Mouse (Mus musculus) spleen, postnatal 36 days (tissue): ENCODE data around the gene Gramd4.
"Not testable (repeated sequence)": the region's sequence is repeated elsewhere in the genome, so short reads cannot be mapped to it uniquely, and the experiment has no call there.

ENCODE experiments used
- DNase-seq, 2 experiments: peaks; one replicate each; pipeline ENCODE4 v3.0.0; 2022; ENCODE audit warnings: low spot score in 2 of 2, mixed read lengths in 1 of 2

Gramd4 gene

DNA sequence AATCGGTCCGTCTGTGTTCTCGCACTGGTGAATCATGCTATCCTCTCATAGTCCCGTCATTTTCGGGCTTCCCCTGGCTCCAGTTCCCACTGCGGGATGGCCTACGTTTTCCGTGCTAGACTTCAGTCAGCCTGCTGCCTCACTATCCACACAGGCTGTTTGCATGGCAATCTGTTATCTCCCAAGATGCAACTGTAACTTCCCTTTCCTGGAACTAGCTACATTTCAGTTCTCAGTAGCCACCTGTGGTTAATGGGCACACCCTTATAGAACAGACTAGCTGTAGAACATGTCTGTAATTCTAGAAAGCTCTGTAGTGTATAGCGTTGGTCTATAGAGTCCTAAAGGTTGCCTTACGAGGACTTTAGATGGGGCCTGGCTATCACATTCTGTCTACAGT is 6.3 kb upstream of the Gramd4 start:
- peak; percentile 64 to 70 for DNase-seq

DNA sequence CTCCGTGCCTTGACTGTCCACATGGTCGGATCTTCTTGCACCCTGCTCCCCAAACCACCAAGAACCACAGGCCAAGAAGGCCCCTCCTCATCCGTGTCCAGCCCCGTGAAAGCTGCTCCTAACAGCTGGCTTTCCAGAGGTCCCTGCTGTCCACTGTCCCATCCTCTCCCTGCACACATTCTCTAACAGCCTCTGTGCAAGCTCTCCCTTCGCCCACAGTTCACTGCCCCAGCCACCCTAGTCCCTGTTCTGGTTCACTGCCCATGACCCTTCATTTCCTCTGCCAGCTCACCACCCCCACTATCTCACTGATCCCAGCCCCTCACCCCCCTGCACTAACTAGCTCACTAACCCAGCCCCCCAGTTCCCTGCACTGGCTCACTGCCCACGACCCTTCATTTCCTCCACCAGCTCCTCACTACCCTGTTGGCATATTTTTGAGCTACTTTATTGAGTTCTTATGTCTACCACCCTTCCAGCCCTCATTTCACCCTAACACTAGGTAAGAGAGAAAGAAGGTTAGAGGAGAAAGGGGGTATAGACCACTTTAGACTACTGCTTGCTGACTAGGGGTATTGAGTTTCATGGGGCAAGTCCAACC is 5.5 kb upstream of the Gramd4 start:
- peak; percentile 27 to 50 for DNase-seq

DNA sequence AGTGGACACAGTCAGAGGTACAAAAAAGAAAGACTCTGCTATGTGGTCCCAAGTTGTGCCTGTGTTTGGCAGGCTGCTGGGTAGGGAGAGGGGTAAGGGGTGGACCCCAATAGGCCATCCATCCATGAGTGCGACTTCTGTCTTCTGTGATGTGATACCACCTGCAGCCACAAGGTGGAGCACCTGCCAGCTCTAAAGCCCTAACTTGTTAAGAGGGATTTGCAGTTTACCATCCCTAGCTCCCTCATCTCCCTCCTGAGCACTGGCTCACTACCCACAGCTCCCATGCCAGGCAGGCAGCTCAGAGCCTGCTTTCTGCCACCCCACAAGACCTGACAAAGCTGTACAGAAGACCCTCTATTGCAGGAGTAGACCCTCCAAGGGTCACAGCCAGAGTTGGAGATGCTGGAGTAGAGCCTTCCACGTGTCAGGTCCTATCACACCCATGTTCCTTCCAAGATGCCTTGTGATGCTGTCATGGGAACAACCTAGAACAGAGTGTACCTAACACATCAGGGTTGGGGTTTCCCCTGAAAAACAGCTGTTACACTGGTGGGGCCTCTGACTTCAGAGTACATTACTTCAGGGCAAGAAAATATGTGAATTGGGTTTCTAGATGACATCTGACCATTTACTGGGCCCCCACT is 3.5 kb upstream of the Gramd4 start:
- peak; percentile 69 to 77 for DNase-seq

DNA sequence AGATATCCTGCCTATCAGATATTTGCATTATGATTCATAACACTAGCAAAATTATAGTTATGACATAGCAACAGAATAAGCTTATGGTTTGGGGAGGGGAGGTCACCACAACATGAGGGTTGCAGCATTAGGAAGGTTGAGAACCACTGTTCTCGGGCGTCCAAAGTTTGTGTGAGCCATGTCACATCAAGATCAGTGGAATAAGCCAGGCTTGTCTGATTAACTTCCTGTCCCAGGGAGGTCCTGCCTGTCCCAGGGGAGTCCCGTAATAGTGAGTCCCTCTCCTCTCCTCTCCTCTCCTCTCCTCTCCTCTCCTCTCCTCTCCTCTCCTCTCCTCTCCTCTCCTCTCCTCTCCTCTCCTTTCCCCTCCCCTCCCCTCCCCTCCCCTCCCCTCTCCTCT is 2.6 kb upstream of the Gramd4 start:
- not testable (repeated sequence) for DNase-seq

DNA sequence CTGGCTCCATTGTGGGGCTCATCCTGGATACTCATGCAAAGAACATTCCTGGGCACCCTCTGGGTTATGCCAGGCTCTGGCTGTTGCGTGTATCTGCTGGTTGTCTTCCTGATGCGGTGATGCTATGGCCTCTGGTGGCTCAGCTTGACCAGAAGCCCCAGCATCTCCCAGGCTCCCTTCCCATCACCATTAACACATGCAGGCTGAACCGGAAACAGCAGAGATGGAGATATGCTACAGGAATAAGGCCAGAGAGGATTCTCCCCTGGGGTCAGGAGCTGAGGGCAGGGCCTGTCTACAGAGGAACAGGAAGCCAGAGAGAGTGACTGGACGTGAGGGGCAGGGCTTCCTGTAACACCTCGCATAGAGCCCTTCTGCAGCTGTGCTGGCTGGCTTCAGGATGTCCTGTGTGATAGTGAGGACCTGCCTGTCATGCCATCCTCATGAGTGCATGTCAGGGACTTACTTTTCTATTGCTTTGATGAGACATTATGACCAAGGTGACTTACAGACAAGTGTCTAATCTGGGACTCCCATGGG is 1.2 kb upstream of the Gramd4 start:
- peak in 1 of 2 experiments; percentile 45 for DNase-seq

DNA sequence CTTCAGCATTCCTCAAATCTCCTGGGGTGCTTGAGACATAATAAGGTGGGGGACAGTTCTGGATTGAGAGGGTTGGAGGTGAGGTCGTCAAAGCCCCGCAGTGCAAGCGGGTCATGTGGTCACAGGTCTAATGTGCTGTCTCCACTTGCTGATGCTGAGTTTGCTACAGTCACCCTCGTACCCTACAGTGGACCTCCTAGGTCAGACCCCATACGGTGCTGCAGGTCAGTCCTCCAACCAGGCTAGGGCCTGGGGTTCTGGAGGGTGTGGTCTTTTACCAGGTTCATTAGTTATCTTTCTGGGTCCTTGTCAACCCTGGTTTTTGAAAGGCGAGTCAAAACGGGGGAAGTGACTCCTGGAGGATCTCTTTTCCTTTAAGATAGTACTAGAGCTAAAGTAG is 413 bp downstream of the Gramd4 start:
- DNase-seq, result peak in 1 of 2 experiments; percentile 4

DNA sequence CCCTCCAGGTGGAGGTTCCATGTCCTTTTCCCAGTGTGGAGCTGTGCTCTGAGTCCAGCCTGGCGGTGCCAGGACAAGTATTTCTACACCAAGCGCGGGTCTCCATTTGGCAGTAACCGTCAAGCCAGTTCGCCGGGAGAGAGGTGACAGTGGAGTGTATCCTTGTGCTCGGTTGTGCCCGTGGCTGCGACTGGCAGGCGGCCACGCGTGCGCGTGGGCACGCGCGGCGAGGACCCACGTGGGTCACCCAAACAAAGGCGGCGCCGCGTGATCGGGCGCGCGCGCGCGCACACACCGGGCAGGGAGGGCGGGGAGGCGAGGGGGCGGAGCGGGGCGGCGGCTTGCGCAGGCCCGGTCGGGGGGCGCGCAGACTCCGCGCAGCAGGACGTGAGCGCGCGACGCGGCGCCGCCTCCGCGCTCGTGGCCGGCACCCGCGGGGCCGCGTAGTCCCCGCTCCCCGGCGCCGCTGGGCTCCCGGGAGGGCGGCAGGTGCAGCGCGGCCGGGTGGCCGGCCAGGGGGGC is 960 bp downstream of the Gramd4 start:
- peak; percentile 76 to 79 for DNase-seq

DNA sequence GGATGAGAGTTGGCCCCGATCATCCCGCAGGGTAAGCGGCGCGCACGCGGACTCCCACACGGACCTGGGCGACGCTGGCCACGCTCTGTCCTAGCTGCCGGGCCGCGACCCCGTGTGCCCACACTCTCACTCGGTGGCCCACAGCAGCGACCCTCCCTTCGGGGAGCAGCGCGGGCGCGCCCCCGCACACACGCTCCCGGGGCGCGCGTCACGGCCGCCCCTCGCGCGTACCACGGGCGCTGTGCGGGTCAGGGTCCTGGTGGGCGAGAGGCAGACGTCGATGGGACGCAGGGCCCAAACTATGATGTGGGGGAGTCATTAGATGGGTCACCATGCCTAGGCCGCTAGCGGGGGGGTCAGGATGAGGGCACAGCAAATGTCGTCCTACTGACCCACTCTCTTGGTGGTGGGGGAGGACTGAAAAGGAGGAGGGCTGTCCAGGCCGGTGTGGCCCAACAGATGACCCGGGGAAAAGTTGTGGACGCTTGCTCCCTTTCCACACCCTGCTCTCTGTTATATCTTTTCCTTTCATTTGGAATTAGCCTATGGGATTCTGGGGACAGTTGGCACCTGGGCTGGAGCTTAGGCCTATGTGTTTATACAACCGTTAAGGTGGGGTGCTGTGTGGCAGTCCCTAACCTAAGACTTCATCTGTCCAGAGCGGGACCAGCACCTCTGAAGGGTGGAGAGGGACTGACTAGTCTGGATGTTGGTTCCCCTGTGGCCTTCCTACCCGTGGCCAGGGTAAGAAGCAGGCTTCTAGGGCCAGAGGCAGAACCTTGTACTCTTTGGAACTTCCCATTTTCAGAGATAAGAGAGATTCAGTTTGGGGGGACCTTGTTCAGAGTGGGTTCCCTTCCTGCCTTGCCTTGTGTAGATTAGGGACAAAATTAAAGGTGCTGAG is 1.7 kb downstream of the Gramd4 start:
- DNase-seq, result peak in 1 of 2 experiments; percentile 41

DNA sequence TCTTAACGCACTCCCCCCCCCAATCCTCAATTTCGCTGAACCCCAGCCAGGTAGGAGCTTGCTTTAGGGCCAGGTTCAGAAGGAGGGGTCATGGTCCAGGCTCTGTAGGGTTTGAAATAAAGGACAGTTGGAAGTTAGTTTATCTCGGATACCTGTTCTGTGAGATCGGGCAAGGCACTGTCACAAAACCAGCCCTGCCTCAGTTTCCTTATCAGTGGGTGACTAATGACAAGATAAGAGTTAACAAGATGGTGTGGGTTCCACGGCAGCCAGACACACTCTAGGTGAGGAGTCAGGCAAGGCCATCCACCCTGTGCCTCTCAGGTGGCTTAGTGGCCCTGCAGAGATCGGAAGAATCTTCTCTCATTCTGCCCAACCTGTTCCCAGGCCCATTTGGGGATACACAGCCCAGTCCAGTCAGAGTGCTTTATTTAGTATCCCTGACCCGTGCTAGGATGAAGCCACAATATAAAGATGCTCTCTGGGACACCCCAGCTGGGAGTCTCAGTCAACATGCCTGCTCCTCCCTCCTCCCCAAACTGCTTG is 2.4 kb downstream of the Gramd4 start:
- DNase-seq, result peak in 1 of 2 experiments; percentile 3

DNA sequence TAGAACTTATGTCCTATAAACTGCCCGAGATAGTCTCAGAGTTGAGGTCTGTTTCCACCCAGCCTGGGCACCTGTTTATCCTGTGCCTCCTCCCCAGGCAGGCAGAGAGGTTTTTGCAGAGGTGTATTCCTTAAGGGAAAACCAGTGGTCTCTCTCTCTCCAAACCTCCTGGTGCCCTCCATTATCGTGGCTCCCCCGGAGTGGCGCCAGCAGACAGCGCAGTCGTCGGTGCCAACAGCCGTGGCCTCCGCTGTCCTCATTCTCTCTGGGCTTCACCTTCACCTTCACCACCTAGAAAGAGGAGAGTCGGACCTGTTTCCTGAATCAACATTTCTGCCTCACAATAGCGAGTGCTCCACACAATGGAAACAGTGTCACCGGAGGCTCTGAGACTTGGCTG is 3.1 kb downstream of the Gramd4 start:
- DNase-seq, result no peak

DNA sequence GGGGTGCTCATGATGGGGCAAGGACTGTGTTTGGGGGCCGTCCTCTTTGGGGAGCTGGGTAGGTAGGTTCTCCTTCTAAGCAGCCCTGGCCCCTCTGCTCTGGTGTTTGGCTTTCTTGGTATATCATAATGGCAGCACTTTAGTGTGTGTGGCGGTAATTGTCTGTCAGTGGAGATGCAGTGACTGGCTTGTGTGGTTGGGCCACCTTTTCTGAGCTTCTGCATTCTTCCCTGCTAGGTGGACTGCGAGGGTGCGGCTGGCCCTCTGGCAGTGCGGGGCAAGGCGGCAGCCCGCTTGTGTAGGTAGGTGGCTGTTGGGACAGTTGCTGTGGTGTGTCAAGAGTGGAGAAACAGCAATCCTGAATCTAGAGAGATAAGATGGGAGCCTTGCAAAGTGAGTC is 3.7 kb downstream of the Gramd4 start:
- no peak for DNase-seq

DNA sequence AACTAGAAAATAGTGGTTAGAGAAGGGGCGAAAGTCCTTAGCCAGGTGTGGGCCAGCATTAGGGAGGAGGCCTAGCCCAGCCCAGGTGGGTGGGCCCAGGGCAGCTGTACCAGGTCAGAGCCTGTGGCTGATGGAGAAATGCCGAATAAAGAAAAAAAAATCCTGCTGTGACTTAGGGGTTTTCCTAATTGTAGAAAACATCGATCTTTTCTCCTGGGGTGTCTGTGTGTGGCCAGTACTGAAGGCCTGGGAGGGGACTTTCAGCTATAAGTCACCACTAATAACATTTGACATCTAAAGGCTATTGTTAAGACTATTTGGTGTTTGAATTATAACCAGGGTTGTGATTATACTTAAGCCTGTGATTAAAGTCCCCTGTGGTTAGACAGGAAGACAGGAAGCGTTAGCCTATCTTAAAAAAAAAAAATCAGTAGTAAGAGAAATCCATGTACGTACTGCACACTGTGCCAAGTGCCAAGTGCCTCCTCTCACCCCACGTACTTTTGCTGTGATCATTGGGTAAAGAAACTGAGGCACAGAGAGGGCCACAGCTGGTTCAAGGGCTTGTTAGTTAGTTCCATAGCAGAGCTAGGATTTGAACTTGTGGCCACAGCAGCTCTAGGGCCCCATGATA is 4.5 kb downstream of the Gramd4 start:
- DNase-seq, result no peak

DNA sequence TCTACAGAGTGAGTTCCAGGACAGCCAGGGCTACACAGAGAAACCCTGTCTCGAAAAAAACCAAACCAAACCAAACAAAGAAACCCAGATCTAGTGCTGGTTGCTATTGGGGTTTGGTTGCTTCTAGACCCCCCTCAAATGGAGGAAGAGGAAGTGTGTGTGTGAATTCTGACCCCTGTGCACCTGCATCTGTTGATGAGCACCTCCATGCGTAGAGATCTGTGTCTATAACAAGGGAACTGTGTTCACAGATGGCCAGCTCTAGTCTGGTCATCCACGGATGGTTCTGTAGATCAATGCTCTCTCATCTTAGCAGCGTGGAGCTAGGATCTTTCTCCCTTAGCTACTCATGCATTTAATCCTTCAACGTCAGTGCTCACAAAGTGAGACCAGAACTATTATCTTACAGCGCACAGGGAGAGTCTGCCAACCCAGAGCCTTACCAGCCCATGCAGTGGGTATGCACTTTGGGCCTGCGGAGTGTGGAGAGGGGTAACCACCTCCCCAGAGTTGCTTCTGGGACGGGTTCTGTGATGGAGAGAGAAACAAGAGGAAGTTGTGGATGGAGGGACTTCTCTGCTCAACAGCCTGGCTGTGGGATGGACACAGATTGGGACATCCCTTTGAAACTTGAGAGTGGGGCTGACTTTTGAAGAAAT is 6.8 kb downstream of the Gramd4 start:
- DNase-seq, result peak; percentile 52 to 58

DNA sequence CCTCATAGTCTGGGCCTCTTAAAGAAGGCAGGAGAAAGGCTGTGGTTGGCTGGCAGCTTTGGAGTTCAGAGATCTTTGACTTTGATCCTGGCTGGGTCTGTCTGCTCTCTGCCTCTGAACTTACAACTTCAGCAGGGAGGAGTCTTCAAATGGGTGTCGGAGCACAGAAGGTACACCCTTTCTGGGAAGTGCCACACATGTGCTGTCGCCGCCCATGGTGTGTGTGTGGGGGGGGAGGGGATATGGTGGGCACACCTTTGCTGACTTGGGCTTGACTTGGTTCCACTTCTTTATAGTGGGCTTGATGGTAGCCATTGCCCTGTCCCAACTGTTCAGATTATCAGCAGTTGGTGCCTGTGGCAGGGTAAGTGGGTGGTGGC is 7.3 kb downstream of the Gramd4 start:
- DNase-seq, result peak in 1 of 2 experiments; percentile 52

DNA sequence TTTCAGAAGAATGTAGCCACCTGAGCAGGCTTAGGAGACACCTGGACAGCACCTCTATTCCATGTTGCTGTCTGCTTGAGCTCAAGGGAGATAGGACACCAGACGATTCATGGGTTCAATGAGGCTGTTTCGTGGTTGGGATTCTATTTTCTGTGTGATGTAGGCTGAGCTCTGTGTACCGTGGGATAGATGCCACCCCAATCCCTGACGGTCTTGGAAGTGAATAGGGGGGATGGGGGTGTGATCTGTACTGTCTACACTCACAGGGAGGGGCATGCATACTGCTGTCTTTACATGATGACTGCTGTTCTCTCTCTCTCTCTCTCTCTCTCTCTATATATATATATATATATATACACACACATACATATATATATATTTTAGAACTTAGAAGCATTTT is 7.9 kb downstream of the Gramd4 start:
- no peak for DNase-seq

DNA sequence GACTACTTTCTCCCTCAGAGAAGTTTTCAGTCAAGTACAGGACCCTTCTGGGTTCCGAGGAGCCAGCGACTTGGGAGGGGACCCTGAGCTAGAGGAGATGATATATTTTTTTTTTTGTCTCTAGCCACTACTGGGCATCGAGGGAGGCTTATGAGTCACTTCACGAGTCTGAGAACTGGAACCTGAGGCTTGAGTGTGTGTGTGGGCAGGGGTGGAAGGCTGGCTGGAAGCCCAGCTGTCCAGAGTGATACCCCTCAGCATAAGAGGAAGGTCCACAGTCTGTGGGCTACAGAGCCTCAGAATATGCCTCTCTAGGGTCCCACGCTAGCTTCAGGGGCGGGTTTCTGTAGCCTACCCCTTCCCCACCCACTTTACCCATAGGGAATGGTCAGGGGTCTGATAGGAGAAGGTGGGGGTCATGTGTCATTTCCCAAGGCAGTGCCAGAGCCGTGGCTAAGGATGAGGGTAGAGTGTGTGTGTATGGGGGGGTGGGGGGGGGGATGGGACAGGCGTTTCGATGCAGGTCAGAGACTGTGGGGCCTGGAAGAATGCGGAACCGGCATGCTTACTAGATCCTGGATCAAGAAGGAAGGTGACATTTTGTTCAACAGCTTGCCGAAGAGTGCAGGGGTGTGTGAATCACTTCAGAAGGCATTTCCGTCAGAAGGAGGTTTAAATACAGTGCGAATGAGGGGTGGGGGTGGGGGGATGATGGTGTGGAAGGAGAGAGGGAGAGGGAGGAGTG is 9.5 kb downstream of the Gramd4 start:
- no peak for DNase-seq

DNA sequence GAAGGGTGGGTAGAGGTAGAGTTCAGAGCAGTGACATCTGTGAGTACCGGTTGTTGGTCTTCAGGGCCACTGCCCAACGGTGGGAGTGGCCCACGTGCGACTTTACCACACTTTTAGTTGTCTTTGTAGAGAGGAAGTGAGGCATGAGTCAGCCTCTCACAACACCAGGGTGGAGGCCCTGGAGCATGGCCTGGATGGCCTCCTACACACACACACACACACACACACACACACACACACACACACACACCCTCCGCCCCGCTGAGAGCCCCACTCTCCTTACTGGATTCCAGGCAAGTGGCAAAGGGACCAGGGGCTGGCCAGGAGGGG is 10.1 kb downstream of the Gramd4 start:
- peak; percentile 86 for DNase-seq

DNA sequence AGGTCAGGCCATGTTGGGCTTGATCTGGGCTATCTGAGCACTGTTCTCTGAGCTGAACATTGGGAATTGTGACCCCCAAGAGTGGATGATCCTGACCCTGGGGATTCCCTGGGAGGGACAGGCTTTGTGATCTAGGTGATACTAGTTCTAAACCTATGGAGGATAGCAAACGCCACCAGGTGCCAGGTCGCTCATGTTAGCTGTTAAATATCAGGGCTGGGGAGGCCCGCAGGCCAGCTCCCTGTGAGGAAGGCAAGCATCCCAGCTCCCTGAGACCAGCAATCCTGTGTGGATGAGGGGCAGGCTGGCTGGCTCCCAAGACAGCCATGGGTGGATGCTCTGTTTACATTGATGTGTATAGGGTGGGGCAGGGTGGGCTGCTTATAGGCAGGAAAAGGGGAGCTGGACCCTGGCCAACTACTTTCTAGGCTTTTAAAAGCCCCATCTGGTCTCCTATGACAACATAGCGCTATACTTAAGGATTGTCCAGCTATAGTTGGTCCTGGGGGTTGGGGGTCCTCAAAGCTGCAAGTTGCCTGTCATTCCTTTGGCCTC is 10.5 kb downstream of the Gramd4 start:
- DNase-seq, result no peak

DNA sequence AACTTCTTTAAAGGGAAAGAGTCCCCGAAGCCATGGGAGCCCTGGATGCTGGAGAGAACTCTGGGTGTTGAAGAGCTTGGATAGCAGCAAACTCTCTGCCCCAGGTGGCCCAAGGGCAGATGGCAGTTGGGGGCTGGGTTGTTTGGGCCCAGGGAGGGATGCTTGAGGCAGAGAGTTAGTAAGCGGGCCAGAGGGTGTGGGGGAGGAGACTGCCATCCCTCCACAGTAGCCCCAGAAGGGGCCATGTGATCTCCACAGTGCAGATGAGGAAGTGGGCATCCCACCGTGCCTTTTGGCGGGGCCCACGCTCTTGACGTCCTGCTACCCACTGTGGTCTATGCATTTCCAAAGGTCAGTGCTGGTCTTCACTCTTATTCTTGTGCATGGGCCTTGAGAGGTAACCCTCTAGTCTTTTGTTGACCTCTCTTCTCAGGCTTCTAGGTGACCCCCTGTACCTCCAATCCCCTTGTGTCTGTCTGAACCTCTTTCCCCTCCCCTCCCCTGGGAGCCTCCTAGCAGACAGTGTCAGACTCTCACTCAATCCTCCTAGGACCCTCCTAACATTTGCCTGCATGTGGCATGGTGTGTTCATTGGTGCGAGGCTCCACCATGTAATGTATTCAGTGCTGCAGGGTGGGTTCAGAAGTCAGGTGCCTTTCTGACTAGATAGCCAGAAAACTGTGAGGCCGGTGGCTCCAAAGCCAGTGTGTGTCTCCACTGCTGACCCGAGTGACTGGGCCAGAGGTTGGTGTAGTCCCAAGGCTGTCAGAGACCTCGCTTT is 11.7 kb downstream of the Gramd4 start:
- peak; percentile 73 to 74 for DNase-seq
